Mouse (Mus musculus) midbrain, postnatal 0 days (tissue): ENCODE results near the gene Negr1. TPM values are rescaled to one million over a fixed set of nuclear protein-coding genes. Genes with fewer than 3 reads are reported as not detected.

Experiments
- ATAC-seq: fragments of 200-750 bp; cut with Nextera tagmentation; 2 replicates; pipeline ENCODE4 v1.8.0; 2017; ENCODE audit warnings: moderate number of reproducible peaks, mild to moderate bottlenecking, moderate TSS enrichment, moderate library complexity; ENCODE audit not compliant: low FRiP score
- DNase-seq: peaks from one replicate; pipeline ENCODE4 v3.0.0-alpha.2; 2015; ENCODE audit warnings: low spot score
- H3K27ac ChIP-seq: fragments of 300-500 bp; sonication (generic); 2 replicates; pipeline ENCODE4 v1.5.1; 2014; ENCODE audit warnings: low read depth, mild to moderate bottlenecking, low read length, mixed read lengths
- H3K27me3 ChIP-seq: fragments of 300-500 bp; sonication (generic); 2 replicates; pipeline ENCODE4 v1.6.1; 2014; ENCODE audit warnings: low read length, control low read depth, mixed read lengths; ENCODE audit not compliant: insufficient read depth
- H3K36me3 ChIP-seq: fragments of 300-500 bp; sonication (generic); 2 replicates; pipeline ENCODE4 v1.6.1; 2014; ENCODE audit warnings: low read length, control low read depth, mixed read lengths; ENCODE audit not compliant: insufficient read depth
- H3K4me1 ChIP-seq: fragments of 300-500 bp; sonication (generic); 2 replicates; pipeline ENCODE4 v1.6.1; 2014; ENCODE audit warnings: mild to moderate bottlenecking, control low read depth, antibody characterized with exemption, low read length, mixed read lengths; ENCODE audit not compliant: insufficient read depth
- H3K4me2 ChIP-seq: fragments of 300-500 bp; sonication (generic); 2 replicates; pipeline ENCODE4 v1.6.1; 2014; ENCODE audit warnings: low read depth, mild to moderate bottlenecking, low read length, mixed read lengths; ENCODE audit not compliant: poor library complexity, severe bottlenecking
- H3K4me3 ChIP-seq: fragments of 300-500 bp; sonication (generic); 2 replicates; pipeline ENCODE4 v1.5.1; 2014; ENCODE audit warnings: low read depth, mild to moderate bottlenecking, low read length, moderate library complexity
- H3K9ac ChIP-seq: fragments of 300-500 bp; sonication (generic); replicated peaks from 2 replicates; pipeline ENCODE4 v1.6.1; 2014; ENCODE audit warnings: mild to moderate bottlenecking, low read length, moderate library complexity, mixed read lengths; ENCODE audit not compliant: poor library complexity, severe bottlenecking
- H3K9me3 ChIP-seq: fragments of 300-500 bp; sonication (generic); 2 replicates; pipeline ENCODE4 v1.6.1; 2016; ENCODE audit warnings: low read length, control low read depth
- CTCF ChIP-seq: IDR thresholded peaks from 2 replicates; pipeline ENCODE4 v1.5.1; 2016; ENCODE audit warnings: antibody characterized with exemption, mild to moderate bottlenecking
- WGBS: fragments of 180-500 bp; shearing (Covaris S2); extraction: QIAGEN DNeasy Blood & Tissue Kit; methylation state at CpG from one replicate; pipeline ENCODE4 v1.1.7; 2014; 5-methylcytosine and 5-hydroxymethylcytosine counted together
- polyA plus RNA-seq: library from polyadenylated mRNA; unstranded; fragments of >200 nt; fragmentation: Nextera tagmentation; extraction: Ambion mirVana; gene quantifications from 2 replicates; pipeline ENCODE4 v1.2.1, GENCODE M21; 2015
- total RNA-seq: library from RNA; depleted of rRNA; stranded (reverse); fragments of >200 nt; gene quantifications from 2 replicates; pipeline ENCODE4 v1.2.3, GENCODE M21; 2014

Negr1 gene
- total and polyA plus RNA-seq, 2 experiments from 2014 or later: 80.2 to 180 TPM

GRCm38 (mm10) chr3:157181975-157182374 lies 620.4 kb downstream of the Negr1 start:
- ATAC-seq (peak; percentile 68; the same call in 1 of the 2 replicates), DNase-seq (peak; percentile 33)
- TF ChIP-seq CTCF: no peak
- H3K9ac ChIP-seq: no peak overlapping the region
- H3K4me3 ChIP-seq: no peak overlapping the region
- no peaks in the 10 kb centered on the region for H3K27me3 ChIP-seq
- peaks cover 8% of the 10 kb centered on the region; the same call in 1 of the 2 replicates for H3K4me1 ChIP-seq
- H3K27ac ChIP-seq: peak overlapping the region; percentile 51
- 42% methylated on average over 2 of the region's 2 CpGs for WGBS
- H3K36me3 ChIP-seq: no peaks in the 10 kb centered on the region
- H3K9me3 ChIP-seq: no peaks in the 10 kb centered on the region
- H3K4me2 ChIP-seq: no peak overlapping the region

- 30% methylated on average over 8 of the region's 8 CpGs for WGBS
- DNase-seq (peak; percentile 35), ATAC-seq (no peak)
- no peak for TF ChIP-seq CTCF
- Histone ChIP-seq H3K9ac (no peak overlapping the region), H3K27me3 (no peaks in the 10 kb centered on the region), H3K4me1 (0 out of 2 replicates have a peak, but pooled peaks cover 2% of the 10 kb centered on the region), H3K27ac (peak overlapping the region; percentile 32), H3K4me3 (no peak overlapping the region), H3K36me3 (no peaks in the 10 kb centered on the region), H3K9me3 (no peaks in the 10 kb centered on the region), H3K4me2 (no peak overlapping the region)
These were observed 627.5 kb downstream of the Negr1 start for GRCm38 (mm10) chr3:157188939-157189725.

- Histone ChIP-seq H3K9me3 (no peaks in the 10 kb centered on the region), H3K4me3 (no peak overlapping the region), H3K4me2 (no peak overlapping the region), H3K36me3 (no peaks in the 10 kb centered on the region), H3K9ac (no peak overlapping the region), H3K27me3 (no peaks in the 10 kb centered on the region), H3K27ac (peak overlapping the region; percentile 32; the same call in 1 of the 2 replicates), H3K4me1 (0 out of 2 replicates have a peak, but pooled peaks cover 2% of the 10 kb centered on the region)
- no peak for ATAC-seq
- TF ChIP-seq CTCF: peak; percentile 52
- WGBS: 75% methylated on average over 4 of the region's 4 CpGs
- DNase-seq: peak; percentile 30
These were observed 628.2 kb downstream of the Negr1 start for GRCm38 (mm10) chr3:157189834-157190233.

GRCm38 (mm10) chr3:157190551-157190950 lies 629.0 kb downstream of the Negr1 start:
- H3K36me3 ChIP-seq: no peaks in the 10 kb centered on the region
- H3K27ac ChIP-seq: no peak overlapping the region
- H3K4me1 ChIP-seq: 0 out of 2 replicates have a peak, but pooled peaks cover 2% of the 10 kb centered on the region
- H3K9ac ChIP-seq: no peak overlapping the region
- no peaks in the 10 kb centered on the region for H3K9me3 ChIP-seq
- no peak overlapping the region for H3K4me2 ChIP-seq
- DNase-seq: no peak
- no peaks in the 10 kb centered on the region for H3K27me3 ChIP-seq
- WGBS: 81% methylated on average over 3 of the region's 3 CpGs
- H3K4me3 ChIP-seq: no peak overlapping the region
- ATAC-seq: no peak
- TF ChIP-seq CTCF: no peak

- Histone ChIP-seq H3K4me1 (0 out of 2 replicates have a peak, but pooled peaks cover 2% of the 10 kb centered on the region), H3K4me3 (no peak overlapping the region), H3K9me3 (no peaks in the 10 kb centered on the region), H3K27ac (no peak overlapping the region), H3K9ac (no peak overlapping the region), H3K4me2 (no peak overlapping the region), H3K36me3 (no peaks in the 10 kb centered on the region), H3K27me3 (no peaks in the 10 kb centered on the region)
- 45% methylated on average over 3 of the region's 3 CpGs for WGBS
- no peak for ATAC-seq
- no peak for DNase-seq
- no peak for TF ChIP-seq CTCF
These were observed 630.4 kb downstream of the Negr1 start for GRCm38 (mm10) chr3:157192021-157192420.

GRCm38 (mm10) chr3:157193141-157193540 lies 631.5 kb downstream of the Negr1 start:
- no peak for DNase-seq

More at GRCm38 (mm10) chr3:157193141-157193540, 631.5 kb downstream of the Negr1 start:
- Histone ChIP-seq H3K9me3 (no peaks in the 10 kb centered on the region), H3K27ac (no peak overlapping the region), H3K4me1 (no peaks in the 10 kb centered on the region), H3K4me3 (no peak overlapping the region), H3K4me2 (no peak overlapping the region), H3K36me3 (no peaks in the 10 kb centered on the region), H3K27me3 (no peaks in the 10 kb centered on the region), H3K9ac (no peak overlapping the region)
- ATAC-seq: no peak
- TF ChIP-seq CTCF: no peak
- 84% methylated on average over 3 of the region's 3 CpGs for WGBS
